Mouse (Mus musculus): ENCODE measurements around the gene H60b.
"Not testable (repeated sequence)": the region's sequence is repeated elsewhere in the genome, so short reads cannot be mapped to it uniquely, and the experiment has no call there.

DNA sequence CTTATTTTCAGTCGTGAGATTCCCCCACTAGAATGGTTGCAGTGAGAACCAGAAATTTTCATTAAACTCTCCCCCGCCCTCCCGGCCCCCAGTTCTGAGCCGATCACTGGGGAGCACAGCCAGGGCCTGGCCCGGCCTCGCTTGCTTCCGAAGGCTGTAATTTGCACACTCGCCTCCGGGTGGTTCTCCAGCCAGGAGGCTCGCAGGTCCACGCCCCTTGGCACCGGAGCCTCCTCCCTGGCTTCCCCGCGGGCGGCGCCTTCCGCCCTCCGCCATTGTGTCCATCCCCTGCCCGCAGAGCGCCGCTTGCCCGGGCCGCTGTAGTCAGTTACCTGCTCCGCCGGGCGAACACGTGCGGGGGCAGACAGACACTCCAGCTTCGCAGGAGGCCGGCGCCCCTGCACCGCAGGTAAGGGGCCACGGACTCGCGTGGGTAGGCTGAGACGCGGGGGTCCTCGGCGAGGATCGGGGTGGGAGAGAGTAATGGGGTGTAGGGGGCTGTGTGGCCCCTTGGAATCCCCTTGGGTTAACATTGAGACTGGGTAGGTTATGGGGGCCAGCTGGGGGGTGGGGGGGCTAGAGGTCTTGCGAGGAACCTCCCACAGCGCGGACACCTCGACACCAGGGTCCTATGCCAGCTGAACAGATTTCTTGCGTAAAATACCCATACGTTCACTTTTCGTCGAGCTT lies at the start of gene H60b, which contains the start of gene Raet1e:
- not testable (repeated sequence) for TF ChIP-seq CHD2 (IDR thresholded peaks at IDR 0.05; ENCODE audit: low read depth, low read length); MAFK (IDR thresholded peaks at IDR 0.05; ENCODE audit: insufficient read depth, low read depth, low read length); ZC3H11A (IDR thresholded peaks at IDR 0.05; ENCODE audit: borderline replicate concordance, low read depth, low read length)
